Mouse (Mus musculus) urinary bladder, postnatal 10 days (tissue): ENCODE measurements around the gene Mon2.

ENCODE experiments used
- DNase-seq: peaks from one replicate; pipeline ENCODE4 v3.0.0; 2022; ENCODE audit warnings: low spot score

Gene Mon2

DNA sequence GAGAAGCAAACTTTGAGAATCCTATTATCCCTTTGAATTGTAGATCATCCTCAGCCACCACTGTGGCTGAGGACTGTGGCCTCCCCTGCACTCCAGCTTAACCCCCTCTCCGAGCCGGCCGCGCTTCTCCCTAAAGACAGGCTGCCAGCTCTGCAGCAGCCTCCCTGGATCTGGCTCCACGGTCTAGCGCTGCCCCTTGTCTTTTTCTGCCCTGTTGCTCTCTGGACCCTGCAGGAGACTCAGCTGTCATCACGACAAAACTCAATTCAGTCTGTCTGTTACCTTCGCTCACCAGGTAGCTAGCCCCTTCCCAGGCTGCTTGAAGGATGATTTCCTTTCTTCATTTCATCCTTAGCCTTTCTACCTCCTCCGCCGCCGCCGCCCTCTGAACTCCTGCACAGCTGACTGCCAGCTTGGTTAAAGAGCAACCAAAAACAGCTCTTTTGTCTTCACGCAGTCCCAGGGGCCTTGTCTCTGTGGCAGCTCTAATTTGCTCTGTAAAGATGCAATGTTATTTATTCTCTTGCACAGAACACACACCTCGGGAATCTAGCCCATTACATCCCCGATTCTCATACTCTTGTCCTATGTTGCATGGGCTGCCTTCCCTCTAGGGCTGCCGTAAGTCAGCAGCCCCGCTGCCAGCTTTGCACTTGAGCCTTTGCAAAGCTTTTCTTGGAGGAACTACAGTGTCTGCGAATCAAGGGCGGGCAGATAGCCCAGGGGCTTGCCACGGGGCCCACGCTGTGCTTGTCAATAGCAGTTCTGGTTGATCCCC, 112.7 kb downstream of the Mon2 start:
- no peak for DNase-seq

DNA sequence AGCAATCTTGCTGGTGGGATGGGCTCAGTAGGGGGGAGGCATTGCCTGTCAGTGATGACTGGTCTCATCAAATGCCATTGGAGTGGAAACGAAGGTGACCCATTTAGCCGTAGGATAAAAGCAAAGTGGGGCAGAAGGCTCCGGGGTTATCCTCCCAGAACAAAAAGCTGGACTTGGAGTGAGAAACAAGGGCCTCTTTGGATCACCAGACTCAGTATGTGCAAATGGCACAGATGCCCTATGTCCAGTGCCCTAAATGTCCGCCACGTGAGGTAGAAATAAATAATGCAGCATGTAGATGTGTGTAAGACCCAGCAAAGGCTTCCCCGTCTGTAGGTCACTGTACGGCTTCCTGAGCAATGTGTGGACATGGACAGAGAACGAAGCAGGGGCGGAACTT, 113.7 kb downstream of the Mon2 start:
- DNase-seq: no peak

DNA sequence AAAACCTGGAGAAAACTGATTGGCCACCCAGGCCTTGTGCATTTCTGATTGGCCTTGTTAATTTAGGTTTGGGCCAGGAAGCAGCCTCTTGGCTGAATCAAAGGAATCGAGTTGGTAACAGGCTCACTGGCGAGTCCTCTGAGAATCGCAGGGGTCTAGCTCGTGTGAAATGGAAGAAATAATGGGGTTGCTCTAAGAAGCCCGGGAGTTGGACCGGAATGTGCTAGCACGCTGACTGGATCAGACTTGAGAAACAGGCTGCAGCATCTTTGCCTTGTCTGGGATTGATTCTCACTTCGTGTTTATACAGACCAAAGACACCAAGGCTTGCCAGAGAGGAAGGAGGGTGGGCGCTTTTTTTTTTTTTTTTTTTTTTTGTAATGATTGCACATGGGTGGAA, 114.8 kb downstream of the Mon2 start:
- no peak for DNase-seq

DNA sequence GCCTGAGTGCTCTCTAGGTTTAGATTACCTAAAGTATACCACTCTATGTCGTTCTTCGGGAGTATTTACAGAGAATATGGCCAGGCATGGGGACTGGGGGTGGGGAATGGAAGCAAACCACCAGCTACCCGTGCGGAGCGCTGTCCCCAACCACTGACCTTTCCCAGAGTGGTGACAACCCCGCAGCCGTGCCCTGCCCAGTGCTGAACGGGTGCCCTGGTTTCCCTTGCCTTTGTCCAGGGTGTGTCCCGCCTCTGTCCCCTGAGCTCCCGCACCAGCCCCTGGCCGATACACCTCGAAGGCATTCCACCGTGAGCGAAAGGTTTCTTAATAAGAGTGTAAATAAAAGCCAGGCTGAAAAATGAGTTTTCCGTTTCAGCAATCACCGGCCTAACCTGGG, 115.6 kb downstream of the Mon2 start:
- no peak for DNase-seq

DNA sequence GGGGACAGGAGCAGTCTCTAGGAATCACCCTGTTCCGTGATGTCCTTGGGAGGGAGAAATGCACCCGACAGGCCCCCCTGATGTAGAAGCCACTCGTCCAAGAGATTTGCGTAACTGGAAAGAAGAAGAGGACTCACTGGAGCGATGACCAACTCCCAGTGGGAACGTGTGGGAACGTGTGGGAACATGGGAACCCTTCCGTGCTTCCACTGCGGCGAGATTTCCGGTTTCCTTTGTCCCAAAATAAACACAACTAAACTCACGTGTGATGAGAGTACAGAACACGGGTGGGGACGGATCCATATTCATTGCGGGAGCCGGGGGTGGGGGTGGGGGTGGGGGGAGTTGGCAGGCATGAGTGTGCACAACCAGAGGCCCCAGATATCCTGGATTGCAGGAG, 116.1 kb downstream of the Mon2 start:
- no peak for DNase-seq

DNA sequence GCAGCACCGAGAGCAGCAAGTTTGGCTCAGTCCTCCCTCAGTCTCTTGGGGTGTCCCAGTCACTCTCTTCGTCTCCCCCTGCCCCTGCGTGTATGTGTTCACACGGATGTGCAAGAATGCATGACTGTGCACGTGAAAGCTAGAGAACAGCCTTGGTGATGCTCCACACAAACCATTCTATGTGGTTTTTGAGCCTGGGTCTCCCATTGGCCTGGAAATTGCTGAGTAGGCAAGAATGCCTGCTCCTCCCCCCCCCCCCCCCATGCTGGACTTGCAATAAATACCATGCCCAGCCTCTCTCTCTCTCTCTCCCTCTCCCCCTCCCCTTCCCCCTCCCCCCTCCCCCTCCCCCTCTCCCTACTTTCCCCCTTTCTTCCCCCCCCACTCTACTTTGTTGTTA, 117.6 kb downstream of the Mon2 start:
- no peak for DNase-seq

DNA sequence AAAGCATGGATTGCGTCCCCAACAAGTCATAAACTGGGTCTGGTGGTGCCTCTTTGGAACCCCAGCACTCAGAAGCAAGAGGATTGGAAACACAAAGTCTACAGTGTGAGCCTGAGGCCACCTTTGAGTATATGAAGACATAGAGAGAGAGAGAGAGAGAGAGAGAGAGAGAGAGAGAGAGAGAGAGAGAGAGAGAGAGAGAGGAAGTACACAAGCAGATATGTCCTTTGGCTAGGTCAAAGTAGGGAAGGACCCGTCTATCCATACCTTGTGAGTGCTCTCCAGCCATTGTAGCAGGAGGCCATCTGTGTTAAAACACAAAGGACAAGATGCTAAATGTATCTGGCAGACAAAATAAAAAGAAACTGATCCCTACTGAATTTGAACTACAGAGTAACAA, 118.4 kb downstream of the Mon2 start:
- DNase-seq: no peak

DNA sequence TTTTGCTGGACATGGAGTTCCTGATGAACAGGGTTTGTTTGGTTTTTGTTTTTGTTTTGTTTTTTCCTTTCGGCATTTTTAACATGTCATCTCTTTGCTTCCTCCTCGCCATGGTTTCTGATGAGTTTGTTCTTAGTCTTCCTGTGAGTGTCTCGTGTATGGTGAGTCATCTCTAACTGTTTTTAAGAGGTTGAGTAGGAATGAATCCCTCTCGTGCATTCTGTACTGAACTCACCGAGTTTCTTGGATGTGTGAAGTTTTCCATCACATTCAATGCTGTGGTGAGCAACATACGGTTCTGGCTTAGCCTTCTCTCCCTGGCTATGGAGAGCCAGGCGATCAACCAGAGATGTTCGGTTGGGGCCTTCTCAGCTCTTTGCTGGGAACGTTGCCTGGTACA, 122.7 kb downstream of the Mon2 start:
- no peak for DNase-seq

DNA sequence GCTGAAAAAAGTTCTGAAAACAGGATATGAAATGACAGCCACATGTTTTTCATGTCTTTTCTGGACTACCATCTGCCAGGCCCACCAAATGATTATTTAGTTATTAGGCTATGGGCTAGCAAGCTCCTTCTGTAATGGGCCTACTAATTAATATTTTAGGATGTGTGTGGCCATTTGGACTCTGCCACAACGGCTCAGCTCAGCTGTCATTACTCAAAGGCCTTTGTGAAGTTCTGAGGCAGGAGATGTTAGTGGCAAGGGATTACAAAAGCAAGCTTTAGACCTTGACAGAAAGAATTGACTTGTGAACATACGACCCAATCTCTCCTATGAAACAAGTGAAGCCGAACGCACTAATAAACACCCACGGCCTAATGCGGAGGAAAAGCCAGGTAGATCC, 125.3 kb downstream of the Mon2 start:
- DNase-seq: no peak

DNA sequence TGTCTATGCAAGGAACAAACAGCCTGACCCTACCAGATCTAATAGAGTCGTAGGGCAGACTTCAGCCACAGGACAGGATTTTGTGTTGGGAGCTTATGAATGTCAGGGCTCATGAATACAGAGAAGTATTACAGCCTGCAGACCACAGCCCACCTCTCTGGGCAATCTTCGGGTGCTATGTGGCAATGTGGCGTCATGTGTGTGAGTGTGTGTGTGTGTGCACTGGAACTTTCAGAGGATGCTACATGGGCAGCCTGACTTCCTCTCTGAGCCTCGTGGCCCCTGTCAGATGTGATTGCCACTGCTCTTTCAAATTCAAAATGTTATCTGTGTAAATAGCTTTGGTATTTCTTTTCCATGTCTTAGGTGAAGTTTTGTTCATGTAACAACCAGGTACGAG, 131.4 kb downstream of the Mon2 start:
- no peak for DNase-seq

DNA sequence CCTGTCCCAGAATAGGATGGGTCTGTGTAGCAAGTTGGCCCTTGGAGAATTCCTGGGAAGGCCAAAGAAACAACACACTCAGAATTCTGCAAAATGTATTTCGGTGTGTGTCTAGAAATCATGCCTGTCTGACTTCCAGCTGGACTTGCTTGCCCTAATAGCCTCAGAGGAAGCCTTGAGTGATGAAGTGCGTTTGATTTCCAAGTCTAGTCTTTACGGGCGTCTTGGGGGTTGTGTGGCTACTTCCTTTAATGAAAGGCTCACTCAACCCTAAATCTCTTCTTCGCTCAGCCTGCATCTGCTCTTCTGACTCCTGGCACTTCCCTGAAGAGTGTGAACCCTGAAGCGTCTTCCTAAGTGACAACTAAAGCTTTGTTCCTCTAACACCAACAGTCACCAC, 132.5 kb downstream of the Mon2 start:
- no peak for DNase-seq

DNA sequence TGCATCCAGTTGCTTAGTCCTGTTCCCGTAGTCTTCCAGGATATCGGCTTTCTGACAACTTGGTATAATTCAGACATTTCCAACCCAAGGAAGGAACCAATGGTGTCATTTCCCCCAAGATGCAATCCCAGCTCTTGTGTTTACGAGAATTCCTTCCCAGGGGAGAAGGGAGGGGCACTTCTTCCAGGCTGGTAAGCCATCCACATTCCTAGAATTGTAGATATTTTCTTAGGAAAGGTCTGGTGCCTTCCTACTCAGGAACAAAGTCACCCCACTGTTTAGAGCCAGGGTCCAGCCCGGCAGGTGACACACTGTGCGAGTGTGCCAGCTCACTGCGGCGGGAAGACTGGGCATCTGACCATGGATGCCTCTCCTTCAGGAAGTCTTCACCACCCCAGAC, 133.5 kb downstream of the Mon2 start:
- DNase-seq: no peak
